Mouse (Mus musculus): ENCODE results near the gene Hsd3b7.

- TF ChIP-seq ZC3H11A (IDR thresholded peaks at IDR 0.05; ENCODE audit: borderline replicate concordance, low read depth, low read length) = no peak
- TF ChIP-seq MAFK (IDR thresholded peaks at IDR 0.05; ENCODE audit: insufficient read depth, low read depth, low read length) = no peak
- TF ChIP-seq ZNF384 (IDR thresholded peaks at IDR 0.05; ENCODE audit: low read depth, low read length) = no peak
- no peak for TF ChIP-seq HCFC1 (IDR thresholded peaks at IDR 0.05; ENCODE audit: borderline replicate concordance, insufficient read depth, low read length)
- TF ChIP-seq CHD2 (IDR thresholded peaks at IDR 0.05; ENCODE audit: low read depth, low read length) = no peak
Measured at GRCm38 (mm10) chr7:127785308-127785707, 15.1 kb upstream of the Hsd3b7 start, which contains the start of gene Gm49388.

All from ES-E14 (cell line).